Mouse (Mus musculus): ENCODE data around the gene Cd86. TPM values are rescaled to one million over a fixed set of nuclear protein-coding genes. Genes with fewer than 3 reads are reported as not detected.
A peak's percentile ranks its signal among the peaks of the same experiment; 100 is the strongest.

The Cd86 gene
- total RNA-seq, 1 experiment from 2014 or later, result 63.3 TPM

GRCm38 (mm10) chr16:36666448-36667017 is 652 bp upstream of the Cd86 start:
- ATAC-seq (replicated peaks; ENCODE audit: insufficient number of reproducible peaks, low FRiP score, low TSS enrichment, poor library complexity, severe bottlenecking), result no peak

GRCm38 (mm10) chr16:36663484-36663883 is 2.4 kb downstream of the Cd86 start:
- no peak for ATAC-seq (replicated peaks; ENCODE audit: insufficient number of reproducible peaks, low FRiP score, low TSS enrichment, poor library complexity, severe bottlenecking)

- ATAC-seq (replicated peaks; ENCODE audit: insufficient number of reproducible peaks, low FRiP score, low TSS enrichment, poor library complexity, severe bottlenecking), result no peak
Observed at GRCm38 (mm10) chr16:36661330-36661729, 4.6 kb downstream of the Cd86 start.

GRCm38 (mm10) chr16:36655910-36656309 is 10.0 kb downstream of the Cd86 start:
- peak; percentile 94 for ATAC-seq (replicated peaks; ENCODE audit: insufficient number of reproducible peaks, low FRiP score, low TSS enrichment, poor library complexity, severe bottlenecking)

- ATAC-seq (replicated peaks; ENCODE audit: insufficient number of reproducible peaks, low FRiP score, low TSS enrichment, poor library complexity, severe bottlenecking), result no peak
Observed at GRCm38 (mm10) chr16:36655199-36655598, 10.7 kb downstream of the Cd86 start.

GRCm38 (mm10) chr16:36651174-36651766 is 14.6 kb downstream of the Cd86 start:
- no peak for ATAC-seq (replicated peaks; ENCODE audit: insufficient number of reproducible peaks, low FRiP score, low TSS enrichment, poor library complexity, severe bottlenecking)

GRCm38 (mm10) chr16:36650511-36650910 is 15.4 kb downstream of the Cd86 start:
- no peak for ATAC-seq (replicated peaks; ENCODE audit: insufficient number of reproducible peaks, low FRiP score, low TSS enrichment, poor library complexity, severe bottlenecking)

- no peak for ATAC-seq (replicated peaks; ENCODE audit: insufficient number of reproducible peaks, low FRiP score, low TSS enrichment, poor library complexity, severe bottlenecking)
Observed at GRCm38 (mm10) chr16:36649304-36649703, 16.6 kb downstream of the Cd86 start.

- ATAC-seq (replicated peaks; ENCODE audit: insufficient number of reproducible peaks, low FRiP score, low TSS enrichment, poor library complexity, severe bottlenecking), result peak; percentile 42
Observed at GRCm38 (mm10) chr16:36645124-36645523, 20.8 kb downstream of the Cd86 start.

- ATAC-seq (replicated peaks; ENCODE audit: insufficient number of reproducible peaks, low FRiP score, low TSS enrichment, poor library complexity, severe bottlenecking), result no peak
Observed at GRCm38 (mm10) chr16:36642696-36643046, 23.2 kb downstream of the Cd86 start.

GRCm38 (mm10) chr16:36641830-36642695 is 23.8 kb downstream of the Cd86 start:
- ATAC-seq (replicated peaks; ENCODE audit: insufficient number of reproducible peaks, low FRiP score, low TSS enrichment, poor library complexity, severe bottlenecking), result no peak

GRCm38 (mm10) chr16:36640993-36641392 is 24.9 kb downstream of the Cd86 start:
- 0 out of 2 replicates have a peak, but pooled peaks have one; percentile 11 for ATAC-seq (replicated peaks; ENCODE audit: insufficient number of reproducible peaks, low FRiP score, low TSS enrichment, poor library complexity, severe bottlenecking)

- ATAC-seq (replicated peaks; ENCODE audit: insufficient number of reproducible peaks, low FRiP score, low TSS enrichment, poor library complexity, severe bottlenecking), result 0 out of 2 replicates have a peak, but pooled peaks have one; percentile 20
Observed at GRCm38 (mm10) chr16:36639812-36640504, 25.9 kb downstream of the Cd86 start.

GRCm38 (mm10) chr16:36636800-36637199 is 29.1 kb downstream of the Cd86 start:
- ATAC-seq (replicated peaks; ENCODE audit: insufficient number of reproducible peaks, low FRiP score, low TSS enrichment, poor library complexity, severe bottlenecking), result peak; percentile 66

- no peak for ATAC-seq (replicated peaks; ENCODE audit: insufficient number of reproducible peaks, low FRiP score, low TSS enrichment, poor library complexity, severe bottlenecking)
Observed at GRCm38 (mm10) chr16:36634971-36635710, 30.7 kb downstream of the Cd86 start.

GRCm38 (mm10) chr16:36634421-36634820 is 31.5 kb downstream of the Cd86 start:
- ATAC-seq (replicated peaks; ENCODE audit: insufficient number of reproducible peaks, low FRiP score, low TSS enrichment, poor library complexity, severe bottlenecking), result no peak

GRCm38 (mm10) chr16:36632229-36632628 is 33.7 kb downstream of the Cd86 start:
- peak; percentile 49 for ATAC-seq (replicated peaks; ENCODE audit: insufficient number of reproducible peaks, low FRiP score, low TSS enrichment, poor library complexity, severe bottlenecking)

GRCm38 (mm10) chr16:36631607-36632006 is 34.3 kb downstream of the Cd86 start:
- ATAC-seq (replicated peaks; ENCODE audit: insufficient number of reproducible peaks, low FRiP score, low TSS enrichment, poor library complexity, severe bottlenecking), result 0 out of 2 replicates have a peak, but pooled peaks have one; percentile 23
